Mouse (Mus musculus) hindbrain, postnatal 0 days (tissue): ENCODE results near the gene Cfd. TPM values are rescaled to one million over a fixed set of nuclear protein-coding genes. Genes with fewer than 3 reads are reported as not detected.

Source experiments
- ATAC-seq: fragments of 200-750 bp; cut with Nextera tagmentation; 2 replicates; pipeline ENCODE4 v1.8.0; 2017; ENCODE audit warnings: mild to moderate bottlenecking, moderate TSS enrichment, moderate library complexity
- DNase-seq: peaks from one replicate; pipeline ENCODE4 v3.0.0-alpha.2; 2015; ENCODE audit warnings: low spot score
- H3K27ac ChIP-seq: fragments of 300-500 bp; sonication (generic); 2 replicates; pipeline ENCODE4 v1.5.1; 2014; ENCODE audit warnings: mild to moderate bottlenecking
- H3K27me3 ChIP-seq: fragments of 300-500 bp; sonication (generic); 2 replicates; pipeline ENCODE4 v1.6.1; 2014; ENCODE audit warnings: low read length, mixed read lengths; ENCODE audit not compliant: insufficient read depth
- H3K36me3 ChIP-seq: fragments of 300-500 bp; sonication (generic); 2 replicates; pipeline ENCODE4 v1.6.1; 2014; ENCODE audit warnings: low read length, mixed read lengths; ENCODE audit not compliant: insufficient read depth
- H3K4me1 ChIP-seq: fragments of 300-500 bp; sonication (generic); 2 replicates; pipeline ENCODE4 v1.6.1; 2014; ENCODE audit warnings: antibody characterized with exemption, low read length, mixed read lengths; ENCODE audit not compliant: insufficient read depth
- H3K4me2 ChIP-seq: fragments of 300-500 bp; sonication (generic); 2 replicates; pipeline ENCODE4 v1.6.1; 2014; ENCODE audit warnings: low read depth, mild to moderate bottlenecking, low read length, moderate library complexity, mixed read lengths
- H3K4me3 ChIP-seq: fragments of 300-500 bp; sonication (generic); 2 replicates; pipeline ENCODE4 v1.5.1; 2014; ENCODE audit warnings: low read length
- H3K9ac ChIP-seq: fragments of 300-500 bp; sonication (generic); replicated peaks from 2 replicates; pipeline ENCODE4 v1.6.1; 2014; ENCODE audit warnings: mild to moderate bottlenecking, low read length, moderate library complexity, mixed read lengths
- H3K9me3 ChIP-seq: fragments of 300-500 bp; sonication (generic); 2 replicates; pipeline ENCODE4 v1.6.1; 2016; ENCODE audit warnings: low read length, mixed read lengths
- CTCF ChIP-seq: IDR thresholded peaks from 2 replicates; pipeline ENCODE4 v1.5.1; 2016; ENCODE audit warnings: antibody characterized with exemption, control low read depth, low read depth
- WGBS: fragments of 180-500 bp; shearing (Covaris S2); extraction: QIAGEN DNeasy Blood & Tissue Kit; methylation state at CpG from one replicate; pipeline ENCODE4 v1.1.7; 2014; 5-methylcytosine and 5-hydroxymethylcytosine counted together
- polyA plus RNA-seq: library from polyadenylated mRNA; unstranded; fragments of >200 nt; fragmentation: Nextera tagmentation; extraction: Ambion mirVana; gene quantifications from 2 replicates; pipeline ENCODE4 v1.2.1, GENCODE M21; 2015
- total RNA-seq: library from RNA; depleted of rRNA; stranded (reverse); fragments of >200 nt; gene quantifications from 2 replicates; pipeline ENCODE4 v1.2.3, GENCODE M21; 2014

Gene Cfd
- total and polyA plus RNA-seq, 2 experiments from 2014 or later = not detected

- no peaks in the 10 kb centered on the region for H3K27me3 ChIP-seq
- TF ChIP-seq CTCF = no peak
- no peaks in the 10 kb centered on the region for H3K4me1 ChIP-seq
- ATAC-seq (0 out of 2 replicates have a peak, but pooled peaks have one; percentile 10), DNase-seq (no peak)
- 48% methylated on average over 10 of the region's 10 CpGs for WGBS
- peak overlapping the region; percentile 18; the same call in 1 of the 2 replicates for H3K9ac ChIP-seq
- peak overlapping the region; percentile 57; the same call in 1 of the 2 replicates for H3K27ac ChIP-seq
- H3K4me2 ChIP-seq = no peak overlapping the region
- peaks cover 60% of the 10 kb centered on the region for H3K36me3 ChIP-seq
- no peak overlapping the region for H3K4me3 ChIP-seq
- H3K9me3 ChIP-seq = no peaks in the 10 kb centered on the region
These were observed 26.1 kb upstream of the Cfd start for GRCm38 (mm10) chr10:79864351-79865188.

DNA sequence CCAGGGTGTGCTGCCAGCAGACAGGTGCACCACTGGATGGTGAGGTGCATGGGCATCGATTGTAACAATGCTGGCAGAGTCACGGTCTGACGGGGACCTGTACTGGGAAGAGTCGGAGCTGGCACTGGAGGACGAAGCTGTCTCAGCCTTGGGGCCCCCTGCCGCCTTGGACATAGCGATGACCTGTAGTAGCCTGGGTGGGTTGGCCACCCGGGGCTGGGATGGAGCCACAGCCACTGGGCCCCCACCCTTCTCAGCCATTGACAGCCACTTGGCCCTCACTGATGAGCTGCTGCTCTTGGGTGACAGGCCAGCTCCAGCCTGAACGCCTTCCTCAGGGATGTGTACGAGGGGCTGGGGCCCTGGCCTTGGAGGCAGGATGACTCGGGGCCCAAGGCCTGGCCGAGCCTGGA, 25.5 kb upstream of the Cfd start:
- TF ChIP-seq CTCF = no peak
- H3K9me3 ChIP-seq = no peaks in the 10 kb centered on the region
- DNase-seq (no peak), ATAC-seq (0 out of 2 replicates have a peak, but pooled peaks have one; percentile 4)
- H3K4me2 ChIP-seq = no peak overlapping the region
- H3K27me3 ChIP-seq = no peaks in the 10 kb centered on the region
- 53% methylated on average over 12 of the region's 12 CpGs for WGBS
- no peaks in the 10 kb centered on the region for H3K4me1 ChIP-seq
- peaks cover 54% of the 10 kb centered on the region for H3K36me3 ChIP-seq
- H3K4me3 ChIP-seq = no peak overlapping the region
- H3K9ac ChIP-seq = peak overlapping the region; percentile 18; the same call in 1 of the 2 replicates
- peak overlapping the region; percentile 57 for H3K27ac ChIP-seq

GRCm38 (mm10) chr10:79865801-79866295, 24.8 kb upstream of the Cfd start:
- no peaks in the 10 kb centered on the region for H3K4me1 ChIP-seq
- WGBS = 63% methylated on average over 19 of the region's 19 CpGs
- H3K9ac ChIP-seq = no peak overlapping the region
- peaks cover 48% of the 10 kb centered on the region for H3K36me3 ChIP-seq
- H3K4me2 ChIP-seq = no peak overlapping the region
- no peak overlapping the region for H3K4me3 ChIP-seq
- TF ChIP-seq CTCF = peak; percentile 59
- H3K27ac ChIP-seq = peak overlapping the region; percentile 57
- no peaks in the 10 kb centered on the region for H3K9me3 ChIP-seq
- ATAC-seq (no peak), DNase-seq (no peak)
- H3K27me3 ChIP-seq = no peaks in the 10 kb centered on the region

- WGBS = 75% methylated on average over 11 of the region's 11 CpGs
- Histone ChIP-seq H3K4me3 (no peak overlapping the region), H3K9me3 (no peaks in the 10 kb centered on the region), H3K4me2 (no peak overlapping the region), H3K36me3 (peaks cover 41% of the 10 kb centered on the region), H3K4me1 (no peaks in the 10 kb centered on the region), H3K27me3 (no peaks in the 10 kb centered on the region), H3K9ac (no peak overlapping the region), H3K27ac (no peak overlapping the region)
- DNase-seq = no peak
- no peak for ATAC-seq
- TF ChIP-seq CTCF = no peak
These were observed 24.1 kb upstream of the Cfd start for GRCm38 (mm10) chr10:79866601-79867000.

DNA sequence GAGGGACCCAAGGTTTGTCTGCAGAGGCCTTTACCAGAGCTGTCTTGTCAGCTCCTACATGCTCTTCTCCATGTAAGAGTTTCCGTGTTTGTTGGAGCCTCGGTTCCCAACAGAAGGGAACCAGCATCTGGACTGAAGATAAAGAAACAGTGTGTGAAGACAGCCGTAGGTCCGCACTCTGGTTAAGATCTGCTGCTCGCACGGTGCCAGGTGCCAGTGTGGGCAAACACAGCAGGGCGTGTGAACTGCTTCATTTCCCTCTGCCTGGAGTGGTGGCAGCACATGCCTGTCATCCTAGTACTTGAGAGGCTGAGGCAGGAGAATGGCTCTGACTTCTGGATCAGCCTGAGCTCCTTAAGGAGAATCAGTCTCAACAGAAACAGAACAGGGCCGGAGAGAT, 18.8 kb upstream of the Cfd start:
- no peak for DNase-seq
- Histone ChIP-seq H3K9me3 (no peaks in the 10 kb centered on the region), H3K36me3 (0 out of 2 replicates have a peak, but pooled peaks cover 4% of the 10 kb centered on the region), H3K4me1 (peaks cover 6% of the 10 kb centered on the region; the same call in 1 of the 2 replicates), H3K27ac (no peak overlapping the region), H3K4me3 (no peak overlapping the region; the same call in 1 of the 2 replicates), H3K4me2 (peak overlapping the region; percentile 85), H3K27me3 (no peaks in the 10 kb centered on the region), H3K9ac (no peak overlapping the region)
- no peak for ATAC-seq
- TF ChIP-seq CTCF = no peak
- 75% methylated on average over 8 of the region's 8 CpGs for WGBS

DNA sequence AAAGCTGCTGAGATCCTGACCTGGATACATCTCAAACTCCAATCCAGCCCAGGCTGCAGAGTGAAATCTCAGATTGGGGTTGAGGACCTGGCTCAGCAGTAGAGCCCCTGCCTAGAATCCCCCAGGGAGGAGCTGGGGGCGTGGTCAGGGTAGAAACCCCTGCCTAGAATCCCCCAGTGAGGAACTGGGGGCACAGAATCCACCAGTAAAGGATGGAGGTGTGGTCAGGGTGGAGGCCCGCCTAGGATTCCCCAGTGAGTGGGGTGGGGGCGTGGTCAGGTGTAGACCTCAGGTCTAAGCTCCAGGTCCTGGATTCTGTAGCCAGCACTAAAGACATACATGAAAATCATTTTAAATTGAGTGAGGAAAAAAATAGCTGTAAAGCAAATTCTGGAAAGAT, 17.8 kb upstream of the Cfd start:
- peak overlapping the region; percentile 85 for H3K4me2 ChIP-seq
- DNase-seq = no peak
- peak overlapping the region; percentile 94 for H3K27ac ChIP-seq
- peaks cover 6% of the 10 kb centered on the region; the same call in 1 of the 2 replicates for H3K4me1 ChIP-seq
- H3K9me3 ChIP-seq = no peaks in the 10 kb centered on the region
- WGBS = 37% methylated on average over 3 of the region's 3 CpGs
- peak overlapping the region; percentile 87 for H3K9ac ChIP-seq
- no peaks in the 10 kb centered on the region for H3K27me3 ChIP-seq
- 0 out of 2 replicates have a peak, but pooled peaks cover 4% of the 10 kb centered on the region for H3K36me3 ChIP-seq
- peak overlapping the region; percentile 59 for H3K4me3 ChIP-seq
- no peak for ATAC-seq
- TF ChIP-seq CTCF = no peak
